Mouse (Mus musculus): ENCODE measurements around the gene Frmd4a.

Frmd4a gene

DNA sequence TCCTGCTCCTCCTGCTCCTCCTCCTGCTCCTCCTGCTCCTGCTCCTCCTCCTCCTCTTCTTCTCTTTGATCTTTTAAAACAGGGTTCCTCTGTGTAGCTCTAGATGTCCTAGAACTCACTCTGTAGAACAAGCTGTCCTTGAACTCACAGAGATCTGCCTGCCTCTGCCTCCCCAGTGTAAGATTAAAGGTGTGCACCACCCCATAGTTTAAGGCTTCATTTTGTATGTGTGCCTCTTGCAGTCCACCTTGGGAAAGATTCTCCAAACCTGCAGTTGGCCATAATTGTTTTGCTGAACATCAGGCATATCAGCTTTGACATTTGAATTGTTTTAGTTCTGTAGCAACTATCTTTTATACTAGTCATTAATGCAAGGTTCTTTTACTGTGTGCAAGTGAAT, 501.0 kb downstream of the Frmd4a start:
- no peak for DNase-seq (ENCODE audit: low read depth, low spot score)

DNA sequence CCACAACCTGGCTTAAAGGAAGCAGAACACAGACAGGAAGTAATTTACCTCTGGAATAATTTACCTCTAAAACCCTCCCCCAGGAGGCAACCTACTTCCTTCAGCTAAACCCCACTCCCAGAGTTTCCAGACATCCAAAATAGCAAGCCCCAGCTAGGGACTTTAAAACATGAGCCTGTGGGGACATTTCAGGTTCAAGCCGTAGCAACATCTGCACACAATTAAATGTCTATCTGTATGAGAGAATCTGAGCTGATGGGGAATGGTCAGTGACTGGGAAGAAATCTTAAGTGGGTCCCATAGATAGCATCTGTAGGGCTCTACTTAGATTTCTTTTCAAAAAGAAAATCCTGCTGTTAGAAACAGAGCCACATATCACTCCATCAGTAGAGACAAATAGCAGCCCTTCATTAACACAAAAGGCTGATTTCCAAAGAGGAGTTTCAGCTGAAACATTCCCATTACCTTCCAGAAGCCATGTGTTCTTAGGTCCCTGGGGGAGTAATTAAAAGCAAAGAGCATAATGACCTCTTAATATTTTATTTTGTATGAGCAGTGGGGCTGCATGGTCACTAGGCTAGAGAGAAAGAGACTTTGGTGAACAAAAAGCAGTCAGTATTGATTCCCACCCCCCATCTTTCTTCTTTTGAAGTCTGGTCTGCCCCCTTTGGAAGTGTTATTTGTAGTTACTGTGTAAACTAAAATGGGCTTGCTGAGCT, 505.4 kb downstream of the Frmd4a start:
- no peak for DNase-seq (ENCODE audit: low read depth, low spot score)

- DNase-seq (ENCODE audit: low read depth, low spot score) = no peak
Measured at GRCm38 (mm10) chr2:4527094-4527493, 509.6 kb downstream of the Frmd4a start.

DNA sequence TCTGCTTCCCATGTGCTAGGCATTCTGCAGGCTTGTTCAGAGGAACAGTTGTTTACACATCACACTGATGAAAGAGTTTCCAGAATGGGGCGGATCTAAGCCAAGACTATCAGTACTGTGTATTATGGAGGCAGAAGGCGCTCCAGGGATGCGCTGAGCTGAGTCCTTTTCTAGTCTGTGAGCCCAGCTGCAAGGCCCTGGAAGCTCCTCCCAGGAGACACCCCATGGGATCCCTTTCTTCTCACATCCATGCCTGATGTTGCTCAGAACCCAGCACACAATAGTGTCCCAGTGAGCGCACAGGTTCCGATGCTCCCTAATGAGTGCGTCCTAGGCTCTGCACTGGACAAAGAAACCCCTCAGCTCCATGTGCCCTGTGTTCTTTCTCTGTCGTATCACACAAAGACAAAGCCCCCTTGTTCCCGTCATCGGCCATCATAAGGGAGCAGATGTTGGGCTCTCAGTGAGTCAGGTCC, 511.8 kb downstream of the Frmd4a start:
- no peak for DNase-seq (ENCODE audit: low read depth, low spot score)

DNA sequence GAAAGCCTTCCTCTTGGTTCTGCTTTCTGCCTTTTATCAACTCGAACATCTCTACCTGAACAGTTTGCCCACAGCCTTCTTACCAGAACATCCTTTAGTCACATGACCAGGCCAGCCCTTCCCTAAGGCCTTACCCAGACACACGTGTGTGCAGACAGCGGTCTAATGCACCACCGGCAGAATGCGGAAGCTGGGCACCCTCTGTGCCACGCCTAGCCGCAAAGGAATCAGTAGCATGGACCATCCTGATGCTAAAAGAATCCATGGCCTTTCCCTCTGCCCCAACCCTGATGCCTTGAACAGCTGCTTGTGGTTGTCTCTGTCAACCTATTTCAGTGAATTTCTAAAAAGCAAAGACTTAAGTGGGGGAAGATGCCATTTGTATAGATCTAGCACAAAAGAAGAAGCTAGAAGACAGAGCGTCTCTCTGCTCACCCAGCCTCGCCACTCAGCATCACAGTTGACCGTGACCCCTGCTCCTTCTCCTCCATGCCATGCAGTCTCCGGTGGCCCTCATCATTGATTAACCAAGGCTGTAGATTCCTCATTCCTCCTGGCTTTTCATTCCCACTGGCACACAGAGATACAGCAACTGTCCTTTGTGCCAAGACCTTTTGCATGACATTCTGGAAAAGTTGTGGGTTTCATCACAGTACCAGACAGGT, 514.1 kb downstream of the Frmd4a start:
- no peak for DNase-seq (ENCODE audit: low read depth, low spot score)

- no peak for DNase-seq (ENCODE audit: low read depth, low spot score)
Measured at GRCm38 (mm10) chr2:4532198-4532568, 514.7 kb downstream of the Frmd4a start.

DNA sequence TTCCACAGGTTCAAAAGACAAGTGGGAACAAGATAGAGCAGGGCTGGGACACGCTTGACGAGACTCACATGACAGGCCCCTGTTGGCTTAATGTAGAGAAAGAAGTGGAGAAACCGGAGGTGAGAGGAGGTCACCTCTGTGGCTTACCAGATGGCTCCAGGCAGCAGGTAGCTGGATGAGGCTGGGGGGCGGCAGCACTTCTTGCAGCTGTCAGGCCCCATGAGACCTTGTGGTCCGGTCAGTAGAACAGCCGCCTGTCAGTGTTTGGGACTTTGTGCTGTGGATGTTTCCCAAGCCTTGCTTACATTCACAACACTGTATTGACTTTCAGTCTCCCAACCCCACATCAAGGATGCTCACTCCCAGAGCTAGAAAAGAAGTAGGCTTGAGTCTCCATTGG, 515.4 kb downstream of the Frmd4a start:
- no peak for DNase-seq (ENCODE audit: low read depth, low spot score)

DNA sequence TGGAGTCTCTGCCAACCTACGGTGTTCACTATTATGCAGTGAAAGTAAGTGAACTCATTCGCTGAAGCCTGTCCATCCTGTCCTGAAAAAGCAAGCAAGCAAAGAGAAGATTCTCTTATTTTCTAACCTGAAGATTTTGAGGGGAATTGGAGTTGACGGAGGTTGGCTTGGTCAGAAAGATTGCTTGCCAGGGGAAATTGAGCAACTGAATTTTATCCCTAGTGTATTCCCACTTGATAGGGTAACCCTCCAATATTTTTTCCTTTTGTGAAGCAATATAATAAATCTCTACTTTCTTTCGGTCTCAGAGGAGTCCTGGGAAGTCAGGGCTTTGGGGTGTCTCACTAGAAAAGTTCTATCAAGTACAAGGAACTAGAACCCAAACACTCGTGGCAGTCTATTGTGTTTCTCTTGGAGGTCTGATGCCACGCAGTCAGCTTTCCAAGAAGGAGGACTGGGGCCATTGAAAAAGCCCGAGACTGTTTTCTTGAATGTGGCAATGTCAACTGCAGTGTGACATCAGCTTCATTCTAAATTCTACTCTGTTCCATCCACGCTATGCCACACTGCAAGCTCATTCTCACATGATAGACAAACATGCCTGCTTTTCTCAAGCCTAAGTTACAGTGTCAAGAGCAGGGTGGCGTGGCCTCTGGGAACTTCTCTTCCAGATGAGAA, 517.8 kb downstream of the Frmd4a start:
- no peak for DNase-seq (ENCODE audit: low read depth, low spot score)

GRCm38 (mm10) chr2:4541330-4541729, 523.8 kb downstream of the Frmd4a start:
- DNase-seq (ENCODE audit: low read depth, low spot score) = no peak

DNA sequence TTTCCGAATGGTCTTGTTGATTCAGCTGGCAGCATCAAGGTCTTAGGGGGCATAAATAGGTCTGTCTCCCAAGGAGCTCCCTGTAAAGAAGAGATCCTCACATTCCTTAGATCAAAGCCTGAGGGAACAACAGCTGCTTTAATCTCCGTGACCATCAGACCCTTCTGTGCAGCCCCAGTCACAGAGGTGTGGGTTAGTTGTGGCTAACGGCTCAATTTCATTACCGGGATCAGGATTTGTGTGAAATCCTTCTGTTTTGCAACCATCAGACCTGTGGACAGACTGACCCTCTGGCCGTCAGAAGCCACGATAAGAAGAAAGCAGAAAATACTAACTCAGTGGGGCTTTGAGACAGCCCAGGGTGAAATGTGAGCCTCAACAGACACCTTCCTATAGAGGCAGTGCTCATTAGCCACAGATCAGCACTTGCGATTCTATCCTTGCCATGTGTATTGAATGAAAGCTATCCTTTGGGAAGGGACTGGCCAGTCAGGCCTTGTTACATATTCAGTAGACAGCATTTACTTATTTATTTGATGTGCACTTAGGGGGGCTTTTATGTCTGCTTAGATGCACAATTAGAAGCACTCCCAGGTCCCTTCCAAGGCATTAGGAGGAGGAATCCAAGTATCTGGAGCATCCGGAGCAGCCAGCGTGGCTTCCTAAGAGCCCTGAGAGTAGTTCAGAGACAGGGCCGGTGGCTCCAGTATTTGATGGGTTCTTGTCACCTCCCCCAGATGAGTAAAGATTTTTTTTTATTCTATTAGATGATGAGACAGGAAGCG, 524.5 kb downstream of the Frmd4a start:
- no peak for DNase-seq (ENCODE audit: low read depth, low spot score)

DNA sequence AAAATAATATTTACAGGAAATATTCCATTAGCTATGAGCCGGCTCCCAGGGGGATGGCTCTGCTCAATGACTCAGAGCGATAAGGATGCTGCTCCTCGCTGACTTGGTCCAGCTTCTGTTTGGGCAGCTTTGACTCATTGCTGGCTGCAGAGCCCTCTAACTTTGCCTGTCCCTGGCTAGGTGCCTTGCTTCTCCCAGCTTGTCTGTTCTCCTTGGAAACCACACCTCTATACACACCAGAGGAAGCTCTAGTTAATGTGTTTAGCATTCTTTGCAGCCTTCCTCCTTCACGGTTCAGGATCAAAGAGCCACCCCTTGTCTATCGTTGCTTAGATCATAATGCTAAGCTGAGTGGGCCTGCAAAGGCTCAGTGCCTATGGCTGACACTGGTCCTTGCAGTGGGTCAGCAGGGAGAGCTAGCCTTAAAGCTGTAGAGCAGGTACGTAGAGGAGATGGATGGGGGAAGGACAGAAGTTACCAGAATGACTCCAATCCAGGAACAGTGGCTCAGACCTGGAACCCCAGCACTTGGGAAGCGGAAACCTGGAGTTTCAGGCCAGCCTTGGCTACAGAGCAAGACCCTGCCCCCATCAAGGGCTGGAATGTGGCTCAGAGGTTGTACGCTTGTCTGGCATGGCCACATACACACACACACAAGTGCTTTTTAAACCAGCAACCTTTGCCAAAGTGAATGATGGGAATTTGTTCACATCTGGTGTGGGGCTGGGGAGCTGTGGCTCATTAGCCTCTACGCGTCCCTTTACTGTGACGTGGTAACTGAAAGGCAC, 525.3 kb downstream of the Frmd4a start:
- DNase-seq (ENCODE audit: low read depth, low spot score) = no peak

- DNase-seq (ENCODE audit: low read depth, low spot score) = no peak
Measured at GRCm38 (mm10) chr2:4543417-4543775, 525.9 kb downstream of the Frmd4a start.

GRCm38 (mm10) chr2:4544360-4544759, 526.8 kb downstream of the Frmd4a start:
- no peak for DNase-seq (ENCODE audit: low read depth, low spot score)

- no peak for DNase-seq (ENCODE audit: low read depth, low spot score)
Measured at GRCm38 (mm10) chr2:4545261-4545660, 527.7 kb downstream of the Frmd4a start.

- no peak for DNase-seq (ENCODE audit: low read depth, low spot score)
Measured at GRCm38 (mm10) chr2:4547003-4547662, 529.6 kb downstream of the Frmd4a start.

- no peak for DNase-seq (ENCODE audit: low read depth, low spot score)
Measured at GRCm38 (mm10) chr2:4549271-4549670, 531.8 kb downstream of the Frmd4a start.

GRCm38 (mm10) chr2:4550017-4550763, 532.7 kb downstream of the Frmd4a start:
- no peak for DNase-seq (ENCODE audit: low read depth, low spot score)

- DNase-seq (ENCODE audit: low read depth, low spot score) = no peak
Measured at GRCm38 (mm10) chr2:4551438-4551837, 533.9 kb downstream of the Frmd4a start.

DNA sequence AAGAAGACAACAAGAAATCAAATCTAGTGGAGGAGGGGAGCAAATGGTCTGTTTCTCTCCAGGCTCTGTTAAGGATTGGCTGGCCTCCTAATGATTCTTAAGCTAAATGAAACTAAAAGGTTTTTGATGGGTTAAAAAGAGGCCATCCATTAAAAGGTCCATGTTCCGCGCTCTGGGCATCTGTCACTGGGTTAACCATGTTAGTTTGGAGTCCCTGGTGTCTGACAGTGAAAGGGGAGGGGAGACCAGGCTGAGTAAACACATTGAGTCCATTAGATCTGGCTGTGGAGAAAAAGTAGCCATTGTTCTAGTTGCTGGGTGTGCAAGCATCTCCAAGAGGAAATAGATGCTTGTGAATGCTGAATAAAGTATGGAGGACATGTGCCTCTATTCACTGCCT, 534.3 kb downstream of the Frmd4a start:
- no peak for DNase-seq (ENCODE audit: low read depth, low spot score)

GRCm38 (mm10) chr2:4552486-4552885, 535.0 kb downstream of the Frmd4a start:
- no peak for DNase-seq (ENCODE audit: low read depth, low spot score)

All from brain, embryonic 18.5 days (tissue).